Mouse (Mus musculus): Measurements from ENCODE around the gene Isca2. TPM values are rescaled to one million over a fixed set of nuclear protein-coding genes. Genes with fewer than 3 reads are reported as not detected.

Isca2 gene
- total and polyA plus RNA-seq, 2 experiments from 2014 or later = 68.1 to 114 TPM

GRCm38 (mm10) chr12:84762532-84762931 lies 10.5 kb upstream of the Isca2 start:
- no peaks in the 10 kb centered on the region for H3K4me1 ChIP-seq (ENCODE audit: insufficient read depth)
- no peak overlapping the region for H3K4me2 ChIP-seq (ENCODE audit: low read depth)
- H3K4me3 ChIP-seq (ENCODE audit: low read depth, low read length) = no peak overlapping the region
- peaks cover 54% of the 10 kb centered on the region for H3K36me3 ChIP-seq (ENCODE audit: insufficient read depth)
- ATAC-seq (no peak), DNase-seq (no peak)
- no peak for TF ChIP-seq CTCF (IDR thresholded peaks at IDR 0.05; ENCODE audit: low read depth)
- no peaks in the 10 kb centered on the region for H3K27me3 ChIP-seq (ENCODE audit: insufficient read depth, low read length)
- no peak overlapping the region for H3K9ac ChIP-seq
- 94% methylated on average over 5 of the region's 5 CpGs for WGBS
- no peak overlapping the region for H3K27ac ChIP-seq (ENCODE audit: low read depth, low read length)
- no peaks in the 10 kb centered on the region for H3K9me3 ChIP-seq (ENCODE audit: low read length)

GRCm38 (mm10) chr12:84763577-84764218 lies 9.4 kb upstream of the Isca2 start:
- no peaks in the 10 kb centered on the region for H3K4me1 ChIP-seq (ENCODE audit: insufficient read depth)

GRCm38 (mm10) chr12:84764756-84765155 lies 8.3 kb upstream of the Isca2 start:
- Histone ChIP-seq H3K27ac (ENCODE audit: low read depth, low read length) (no peak overlapping the region), H3K4me2 (ENCODE audit: low read depth) (no peak overlapping the region), H3K9me3 (ENCODE audit: low read length) (no peaks in the 10 kb centered on the region), H3K9ac (no peak overlapping the region), H3K4me3 (ENCODE audit: low read depth, low read length) (no peak overlapping the region), H3K36me3 (ENCODE audit: insufficient read depth) (peaks cover 38% of the 10 kb centered on the region), H3K27me3 (ENCODE audit: insufficient read depth, low read length) (no peaks in the 10 kb centered on the region), H3K4me1 (ENCODE audit: insufficient read depth) (no peaks in the 10 kb centered on the region; the same call in 1 of the 2 replicates)
- ATAC-seq (no peak), DNase-seq (no peak)
- no peak for TF ChIP-seq CTCF (IDR thresholded peaks at IDR 0.05; ENCODE audit: low read depth)
- WGBS = 93% methylated on average over 7 of the region's 7 CpGs

More at GRCm38 (mm10) chr12:84763577-84764218, 9.4 kb upstream of the Isca2 start:
- DNase-seq (no peak), ATAC-seq (no peak)
- H3K9ac ChIP-seq = no peak overlapping the region
- no peak for TF ChIP-seq CTCF (IDR thresholded peaks at IDR 0.05; ENCODE audit: low read depth)
- H3K36me3 ChIP-seq (ENCODE audit: insufficient read depth) = peaks cover 46% of the 10 kb centered on the region
- H3K4me3 ChIP-seq (ENCODE audit: low read depth, low read length) = no peak overlapping the region
- no peak overlapping the region for H3K4me2 ChIP-seq (ENCODE audit: low read depth)
- WGBS = 91% methylated on average over 13 of the region's 13 CpGs
- H3K27ac ChIP-seq (ENCODE audit: low read depth, low read length) = no peak overlapping the region
- H3K9me3 ChIP-seq (ENCODE audit: low read length) = no peaks in the 10 kb centered on the region
- H3K27me3 ChIP-seq (ENCODE audit: insufficient read depth, low read length) = no peaks in the 10 kb centered on the region

- no peaks in the 10 kb centered on the region for H3K9me3 ChIP-seq (ENCODE audit: low read length)
- no peak for DNase-seq
- whole genome bisulfite sequencing = 92% methylated on average over 15 of the region's 15 CpGs
- H3K27ac ChIP-seq (ENCODE audit: low read depth, low read length) = no peak overlapping the region
- H3K9ac ChIP-seq = no peak overlapping the region
- no peaks in the 10 kb centered on the region for H3K27me3 ChIP-seq (ENCODE audit: insufficient read depth, low read length)
- H3K4me2 ChIP-seq (ENCODE audit: low read depth) = no peak overlapping the region
- H3K4me1 ChIP-seq (ENCODE audit: insufficient read depth) = no peaks in the 10 kb centered on the region; the same call in 1 of the 2 replicates
- peaks cover 35% of the 10 kb centered on the region for H3K36me3 ChIP-seq (ENCODE audit: insufficient read depth)
- H3K4me3 ChIP-seq (ENCODE audit: low read depth, low read length) = no peak overlapping the region
- TF ChIP-seq CTCF (IDR thresholded peaks at IDR 0.05; ENCODE audit: low read depth) = no peak
- ATAC-seq = no peak
These were observed 7.5 kb upstream of the Isca2 start for GRCm38 (mm10) chr12:84765506-84765905.

GRCm38 (mm10) chr12:84766113-84766735 lies 6.8 kb upstream of the Isca2 start:
- no peaks in the 10 kb centered on the region for H3K27me3 ChIP-seq (ENCODE audit: insufficient read depth, low read length)
- peaks cover 28% of the 10 kb centered on the region for H3K36me3 ChIP-seq (ENCODE audit: insufficient read depth)
- DNase-seq (no peak), ATAC-seq (no peak)
- 89% methylated on average over 5 of the region's 5 CpGs for WGBS
- no peak overlapping the region for H3K4me2 ChIP-seq (ENCODE audit: low read depth)
- H3K4me3 ChIP-seq (ENCODE audit: low read depth, low read length) = no peak overlapping the region
- H3K27ac ChIP-seq (ENCODE audit: low read depth, low read length) = no peak overlapping the region
- H3K4me1 ChIP-seq (ENCODE audit: insufficient read depth) = peaks cover 4% of the 10 kb centered on the region; the same call in 1 of the 2 replicates
- no peaks in the 10 kb centered on the region for H3K9me3 ChIP-seq (ENCODE audit: low read length)
- TF ChIP-seq CTCF (IDR thresholded peaks at IDR 0.05; ENCODE audit: low read depth) = no peak
- no peak overlapping the region for H3K9ac ChIP-seq

- peaks cover 9% of the 10 kb centered on the region for H3K4me1 ChIP-seq (ENCODE audit: insufficient read depth)
- H3K4me3 ChIP-seq (ENCODE audit: low read depth, low read length) = no peak overlapping the region
- H3K9ac ChIP-seq = no peak overlapping the region
- H3K4me2 ChIP-seq (ENCODE audit: low read depth) = no peak overlapping the region
- H3K27me3 ChIP-seq (ENCODE audit: insufficient read depth, low read length) = no peaks in the 10 kb centered on the region
- H3K27ac ChIP-seq (ENCODE audit: low read depth, low read length) = no peak overlapping the region
- no peak for ATAC-seq
- peaks cover 26% of the 10 kb centered on the region for H3K36me3 ChIP-seq (ENCODE audit: insufficient read depth)
- H3K9me3 ChIP-seq (ENCODE audit: low read length) = no peaks in the 10 kb centered on the region
- DNase-seq = no peak
- 90% methylated on average over 6 of the region's 6 CpGs for WGBS
- no peak for TF ChIP-seq CTCF (IDR thresholded peaks at IDR 0.05; ENCODE audit: low read depth)
These were observed 5.5 kb upstream of the Isca2 start for GRCm38 (mm10) chr12:84767510-84767909.

GRCm38 (mm10) chr12:84769624-84770023 lies 3.4 kb upstream of the Isca2 start:
- 87% methylated on average over 7 of the region's 7 CpGs for WGBS
- Histone ChIP-seq H3K27me3 (ENCODE audit: insufficient read depth, low read length) (no peaks in the 10 kb centered on the region), H3K9ac (no peak overlapping the region), H3K36me3 (ENCODE audit: insufficient read depth) (peaks cover 7% of the 10 kb centered on the region), H3K4me2 (ENCODE audit: low read depth) (no peak overlapping the region), H3K27ac (ENCODE audit: low read depth, low read length) (no peak overlapping the region), H3K4me1 (ENCODE audit: insufficient read depth) (peaks cover 14% of the 10 kb centered on the region), H3K4me3 (ENCODE audit: low read depth, low read length) (no peak overlapping the region), H3K9me3 (ENCODE audit: low read length) (no peaks in the 10 kb centered on the region)
- ATAC-seq (no peak), DNase-seq (no peak)
- TF ChIP-seq CTCF (IDR thresholded peaks at IDR 0.05; ENCODE audit: low read depth) = no peak
